Mouse (Mus musculus) kidney, adult 9 months (tissue): ENCODE measurements around the gene Gba.
"Not testable (repeated sequence)": the region's sequence is repeated elsewhere in the genome, so short reads cannot be mapped to it uniquely, and the experiment has no call there.

Experiments used
- DNase-seq: peaks from one replicate; pipeline ENCODE4 v3.0.0; 2022

The Gba gene

GRCm38 (mm10) chr3:89202253-89203141 lies at the start of gene Gba:
Gba (plus strand) TSS chr3:89202928.
- DNase-seq: peak; percentile 88

- DNase-seq: no peak
These were observed 45.8 kb upstream of the Gba start for GRCm38 (mm10) chr3:89156951-89157350.

GRCm38 (mm10) chr3:89158651-89159050 lies 44.1 kb upstream of the Gba start:
- no peak for DNase-seq

- DNase-seq: peak; percentile 65
These were observed 43.5 kb upstream of the Gba start for GRCm38 (mm10) chr3:89159211-89159610.

GRCm38 (mm10) chr3:89159616-89160344 lies 42.9 kb upstream of the Gba start, which contains the start of gene Hcn3:
Hcn3 (minus strand) TSS chr3:89160196.
- DNase-seq: peak; percentile 43

GRCm38 (mm10) chr3:89161207-89161606 lies 41.5 kb upstream of the Gba start:
- not testable (repeated sequence) for DNase-seq

- DNase-seq: no peak
These were observed 40.9 kb upstream of the Gba start for GRCm38 (mm10) chr3:89161786-89162185.

GRCm38 (mm10) chr3:89163123-89163522 lies 39.6 kb upstream of the Gba start:
- no peak for DNase-seq

- DNase-seq: no peak
These were observed 39.0 kb upstream of the Gba start for GRCm38 (mm10) chr3:89163643-89164245.

GRCm38 (mm10) chr3:89164506-89165267 lies 38.0 kb upstream of the Gba start, which contains the start of gene Clk2:
Clk2 (plus strand) TSS chr3:89164795.
- DNase-seq: peak; percentile 96

GRCm38 (mm10) chr3:89165268-89165870 lies 37.4 kb upstream of the Gba start:
- no peak for DNase-seq

GRCm38 (mm10) chr3:89166945-89167344 lies 35.8 kb upstream of the Gba start:
- DNase-seq: no peak

- no peak for DNase-seq
These were observed 27.9 kb upstream of the Gba start for GRCm38 (mm10) chr3:89174844-89175243.

- DNase-seq: no peak
These were observed 27.2 kb upstream of the Gba start for GRCm38 (mm10) chr3:89175544-89175943.

GRCm38 (mm10) chr3:89176421-89176820 lies 26.3 kb upstream of the Gba start:
- no peak for DNase-seq

GRCm38 (mm10) chr3:89177242-89178106 lies 25.3 kb upstream of the Gba start, which contains the start of gene Scamp3:
Scamp3 (plus strand) TSS chr3:89177473.
- peak; percentile 95 for DNase-seq

- DNase-seq: no peak
These were observed 24.7 kb upstream of the Gba start for GRCm38 (mm10) chr3:89178107-89178385.

GRCm38 (mm10) chr3:89179056-89179455 lies 23.7 kb upstream of the Gba start:
- no peak for DNase-seq

- DNase-seq: no peak
These were observed 20.8 kb upstream of the Gba start for GRCm38 (mm10) chr3:89181749-89182500.

- DNase-seq: no peak
These were observed 20.1 kb upstream of the Gba start for GRCm38 (mm10) chr3:89182531-89183057.
